Mouse (Mus musculus) gastrocnemius, adult 2 months (tissue): Measurements from ENCODE around the gene Krt83. TPM values are rescaled to one million over a fixed set of nuclear protein-coding genes. Genes with fewer than 3 reads are reported as not detected.
A peak's percentile ranks its signal among the peaks of the same experiment; 100 is the strongest.

Experiments used
- DNase-seq: peaks from one replicate; pipeline ENCODE4 v3.0.0; 2022
- H3K27ac ChIP-seq: fragments of 200-600 bp; 2 replicates; pipeline ENCODE4 v1.8.1; 2022; ENCODE audit warnings: mild to moderate bottlenecking
- H3K4me3 ChIP-seq: fragments of 200-600 bp; 2 replicates; pipeline ENCODE4 v1.8.1; 2022; ENCODE audit warnings: mild to moderate bottlenecking, moderate library complexity
- CTCF ChIP-seq: fragments of 200-600 bp; IDR thresholded peaks from 2 replicates; pipeline ENCODE4 v1.8.1; 2022; ENCODE audit warnings: antibody characterized with exemption, mild to moderate bottlenecking, moderate library complexity
- intact Hi-C: fragments of 180-260 bp; cut with DNase I; formaldehyde crosslinking; loops from one replicate; pipeline ENCODE4 v1.15.1; 2025
- total RNA-seq, 2 experiments: library from RNA; stranded (reverse); gene quantifications; 2 replicates each; pipeline ENCODE4 v1.2.3; 2021

Gene Krt83
- total RNA-seq, 2 experiments from 2014 or later: not detected

- Histone ChIP-seq H3K4me3 (no peak overlapping the region), H3K27ac (no peak overlapping the region)
- intact Hi-C loops: no loop called here
- peak; percentile 48 for DNase-seq
- TF ChIP-seq CTCF: no peak
These were observed 32.9 kb downstream of the Krt83 start for GRCm38 (mm10) chr15:101458361-101458930.

- Histone ChIP-seq H3K27ac (no peak overlapping the region), H3K4me3 (no peak overlapping the region)
- intact Hi-C loops: no loop called here
- no peak for TF ChIP-seq CTCF
- no peak for DNase-seq
These were observed 35.4 kb downstream of the Krt83 start for GRCm38 (mm10) chr15:101455891-101456290.

GRCm38 (mm10) chr15:101455292-101455691 lies 36.0 kb downstream of the Krt83 start:
- Histone ChIP-seq H3K27ac (no peak overlapping the region), H3K4me3 (no peak overlapping the region)
- DNase-seq: no peak
- TF ChIP-seq CTCF: no peak
- intact Hi-C loops: no loop called here

- no peak for TF ChIP-seq CTCF
- intact Hi-C loops: loop anchor here (5.0 kb wide), 1 partner anchor 112 kb away; no protein-coding TSS in a partner anchor
- Histone ChIP-seq H3K4me3 (no peak overlapping the region), H3K27ac (no peak overlapping the region)
- no peak for DNase-seq
These were observed 36.5 kb downstream of the Krt83 start for GRCm38 (mm10) chr15:101454774-101455173.

GRCm38 (mm10) chr15:101453093-101453736 lies 38.1 kb downstream of the Krt83 start:
- no peak overlapping the region for H3K27ac ChIP-seq
- TF ChIP-seq CTCF: peak; percentile 83
- peak; percentile 85 for DNase-seq
- no peak overlapping the region for H3K4me3 ChIP-seq
- intact Hi-C loops: loop anchor here (5.0 kb wide), 1 partner anchor 111 kb away; no protein-coding TSS in a partner anchor

GRCm38 (mm10) chr15:101447444-101447843 lies 43.9 kb downstream of the Krt83 start, which contains the start of gene Krt88:
TSS of gene Krt88 (plus strand) at chr15:101447744.
- no peak for TF ChIP-seq CTCF
- DNase-seq: no peak
- no peak within 1 kb of the TSS for H3K4me3 ChIP-seq
- H3K27ac ChIP-seq: no peak within 1 kb of the TSS
- intact Hi-C loops: no loop called here

GRCm38 (mm10) chr15:101446572-101446971 lies 44.7 kb downstream of the Krt83 start:
- intact Hi-C loops: no loop called here
- no peak overlapping the region for H3K4me3 ChIP-seq
- peak; percentile 54 for DNase-seq
- no peak for TF ChIP-seq CTCF
- no peak overlapping the region for H3K27ac ChIP-seq

GRCm38 (mm10) chr15:101440837-101441236 lies 50.5 kb downstream of the Krt83 start:
- intact Hi-C loops: no loop called here
- no peak for TF ChIP-seq CTCF
- no peak for DNase-seq
- no peak overlapping the region for H3K27ac ChIP-seq
- H3K4me3 ChIP-seq: no peak overlapping the region

- no peak for DNase-seq
- no peak for TF ChIP-seq CTCF
- intact Hi-C loops: no loop called here
- Histone ChIP-seq H3K4me3 (no peak within 1 kb of the TSS), H3K27ac (no peak within 1 kb of the TSS)
These were observed 52.8 kb downstream of the Krt83 start, which contains the start of gene Krt87 for GRCm38 (mm10) chr15:101438555-101438954. TSS of gene Krt87 (minus strand) at chr15:101438804.

GRCm38 (mm10) chr15:101436611-101437010 lies 54.7 kb downstream of the Krt83 start:
- Histone ChIP-seq H3K27ac (no peak overlapping the region), H3K4me3 (no peak overlapping the region)
- TF ChIP-seq CTCF: no peak
- intact Hi-C loops: no loop called here
- no peak for DNase-seq

Other genes with a start within 250 kb of the Krt83 start
- 100 to 1,000 TPM; 143 to 146 TPM for gene Nr4a1, start 237.2 kb downstream of the Krt83 start, total RNA-seq
- gene Atg101, start 207.2 kb downstream of the Krt83 start, total RNA-seq: 10 to 100 TPM; 23.7 to 32.4 TPM
- gene 6030408B16Rik, start 198.3 kb downstream of the Krt83 start, total RNA-seq: under 1 TPM; 0.20 to 0.36 TPM
- gene Krt80, start 121.3 kb downstream of the Krt83 start, total RNA-seq: 1 to 10 TPM; 1.6 to 2.5 TPM
- gene Krt7, start 80.5 kb downstream of the Krt83 start, total RNA-seq: not detected
- gene Krt87, start 52.7 kb downstream of the Krt83 start, total RNA-seq: not detected
- not detected for gene Krt88, start 43.8 kb downstream of the Krt83 start, total RNA-seq
- not detected for gene Krt81, start 27.8 kb downstream of the Krt83 start, total RNA-seq
- gene Krt86, start 18.0 kb downstream of the Krt83 start, total RNA-seq: not detected
- not detected for gene Gm49425, start 25.7 kb upstream of the Krt83 start, total RNA-seq
- gene Krt84, start 41.3 kb upstream of the Krt83 start, total RNA-seq: not detected
- not detected for gene Krt82, start 59.2 kb upstream of the Krt83 start, total RNA-seq
- gene Krt90, start 71.4 kb upstream of the Krt83 start, total RNA-seq: not detected
- not detected for gene Krt75, start 82.4 kb upstream of the Krt83 start, total RNA-seq
- gene Gm5414, start 136.7 kb upstream of the Krt83 start, total RNA-seq: not detected
- gene Gm5478, start 155.9 kb upstream of the Krt83 start, total RNA-seq: not detected
- not detected for gene Krt6b, start 188.8 kb upstream of the Krt83 start, total RNA-seq
- not detected for gene Krt6a, start 202.8 kb upstream of the Krt83 start, total RNA-seq
- not detected for gene Krt5, start 221.4 kb upstream of the Krt83 start, total RNA-seq